Mouse (Mus musculus) T-helper 2 cell (primary cell): ENCODE measurements around the gene Bcan.

Source experiments
- in situ Hi-C: fragments of 300-600 bp; cut with MboI, MseI; formaldehyde crosslinking; loops from one replicate; pipeline ENCODE4 v1.15.1; 2025; ENCODE audit warnings: high pct_unique_total_duplicates

The Bcan gene

GRCm38 (mm10) chr3:87945781-87946540 is 54.1 kb downstream of the Bcan start:
- in situ Hi-C loops, result loop anchor here (25.0 kb wide), 1 partner anchor 766 kb away; the partner anchor contains the start of gene Rit1

- in situ Hi-C loops, result loop anchor here (5.0 to 25.0 kb wide), 2 partner anchors 37 to 767 kb away; partner anchors contain the start of gene Rit1
Measured at GRCm38 (mm10) chr3:87944838-87945600, 55.0 kb downstream of the Bcan start.

GRCm38 (mm10) chr3:87943586-87943985 is 56.4 kb downstream of the Bcan start:
- in situ Hi-C loops, result loop anchor here (5.0 to 25.0 kb wide), 2 partner anchors 39 to 769 kb away; partner anchors contain the start of gene Rit1

GRCm38 (mm10) chr3:87942471-87942870 is 57.6 kb downstream of the Bcan start:
- in situ Hi-C loops, result loop anchor here (5.0 to 25.0 kb wide), 2 partner anchors 40 to 770 kb away; partner anchors contain the start of gene Rit1

GRCm38 (mm10) chr3:87940611-87941010 is 59.4 kb downstream of the Bcan start:
- in situ Hi-C loops, result loop anchor here (5.0 to 25.0 kb wide), 2 partner anchors 42 to 772 kb away; partner anchors contain the start of gene Rit1
